In genomic region chr9:31563541-31563940, GRCm38 (mm10) we compare ENCODE assay signal across 25 mouse cellular contexts.
"Had no signal": no experiment of that assay in that cellular context is flagged by ENCODE, and none has a peak within 500 bp of the region (broad histone marks: within the 10 kb centered on the region; RNA-seq: fewer than 3 reads in every experiment).

No protein-coding gene starts in this region.

- H3K4me3 ChIP-seq: heart, embryonic 12.5 days; hindbrain, embryonic 13.5 days; hindbrain, embryonic 15.5 days; intestine, embryonic 15.5 days; kidney, embryonic 15.5 days; limb, embryonic 12.5 days; liver, embryonic 12.5 days had no signal

- DNase-seq: forebrain, postnatal 0 days; gastrocnemius, postnatal 14 days; gastrocnemius, postnatal 36 days; heart, adult 18-20 months; heart, postnatal 14 days; heart, postnatal 36 days; kidney, adult 11 months; kidney, adult 2 months; kidney, adult 9 months; kidney, postnatal 14 days; kidney, postnatal 36 days; layer of hippocampus, adult 9-11 months; layer of hippocampus, postnatal 36 days; left cerebral cortex, postnatal 4 days; liver had no signal

- H3K27me3 ChIP-seq: hindbrain, embryonic 15.5 days; intestine, embryonic 15.5 days; liver, embryonic 12.5 days had no signal

- H3K9me3 ChIP-seq: heart, embryonic 12.5 days; hindbrain, embryonic 13.5 days; hindbrain, embryonic 15.5 days; intestine, embryonic 15.5 days; kidney, embryonic 15.5 days; limb, embryonic 12.5 days; liver, embryonic 12.5 days had no signal

- ATAC-seq: forebrain, postnatal 0 days; hindbrain, postnatal 0 days; intestine, embryonic 15.5 days; liver, embryonic 12.5 days had no signal

- H3K4me2 ChIP-seq: heart, embryonic 12.5 days; hindbrain, embryonic 13.5 days; hindbrain, embryonic 15.5 days; intestine, embryonic 15.5 days; kidney, embryonic 15.5 days; limb, embryonic 12.5 days; liver, embryonic 12.5 days had no signal

- H3K27ac ChIP-seq: hindbrain, embryonic 13.5 days; hindbrain, embryonic 15.5 days; hindbrain, postnatal 0 days; intestine, embryonic 15.5 days; kidney, embryonic 15.5 days; kidney, postnatal 0 days; limb, embryonic 12.5 days; liver, embryonic 12.5 days; liver, embryonic 14.5 days had no signal

- H3K9ac ChIP-seq: forebrain, postnatal 0 days; heart, embryonic 12.5 days; hindbrain, embryonic 13.5 days; hindbrain, embryonic 15.5 days; intestine, embryonic 15.5 days; kidney, embryonic 15.5 days; limb, embryonic 12.5 days; liver, embryonic 12.5 days; liver, embryonic 14.5 days had no signal

- H3K36me3 ChIP-seq: heart, embryonic 12.5 days; hindbrain, embryonic 13.5 days; hindbrain, embryonic 15.5 days; intestine, embryonic 15.5 days; kidney, embryonic 15.5 days; limb, embryonic 12.5 days; liver, embryonic 12.5 days had no signal

- H3K4me1 ChIP-seq: hindbrain, embryonic 13.5 days; intestine, embryonic 15.5 days; limb, embryonic 12.5 days; liver, embryonic 12.5 days had no signal
